Comparison of ENCODE assay signal across 8 mouse cellular contexts in the genomic region with DNA sequence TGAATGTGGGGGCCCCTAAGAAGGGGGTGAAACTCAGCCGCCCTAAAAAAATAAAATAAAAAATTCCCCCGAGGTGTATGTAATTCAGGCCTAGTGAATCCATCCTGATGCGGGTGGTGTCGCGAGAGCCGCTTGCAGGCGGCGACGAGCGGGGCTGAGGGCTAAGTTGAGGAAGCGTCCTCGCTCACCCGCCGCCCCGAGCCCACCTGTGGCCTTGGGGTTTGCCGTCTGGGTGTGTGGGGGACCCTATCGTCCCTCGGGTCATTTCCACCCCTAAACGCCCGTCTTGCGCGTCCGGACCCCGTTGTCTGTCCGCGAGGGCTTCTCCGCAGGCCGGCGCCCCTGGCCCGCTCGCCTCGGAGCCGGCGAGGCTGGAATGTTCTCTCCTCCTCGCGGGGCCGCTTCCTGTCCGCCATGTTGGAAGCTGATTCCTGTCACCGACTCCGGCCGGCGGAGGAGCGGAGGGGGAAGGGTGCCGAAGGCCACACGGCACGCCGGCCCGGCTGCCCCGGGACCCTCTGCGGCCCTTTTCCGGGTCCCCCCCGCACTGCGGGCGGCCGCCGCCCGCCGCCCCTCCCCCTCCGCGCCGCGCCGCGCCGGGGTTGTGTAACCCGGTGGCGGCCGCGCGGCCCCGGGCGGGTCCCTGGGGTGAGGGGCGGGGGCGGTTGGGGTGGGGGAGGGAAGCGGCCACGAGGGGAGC. TPM values are rescaled to one million over a fixed set of nuclear protein-coding genes. Genes with fewer than 3 reads are reported as not detected.
DNase-seq lines count a peak whose midpoint lies in the region; ATAC-seq lines count a peak whose summit lies in the region.

No protein-coding gene starts in this region.

- 0% methylated on average over 51 of the region's 76 CpGs for WGBS in hindbrain, embryonic 11.5 days

- H3K4me3 ChIP-seq in hindbrain, embryonic 11.5 days (ENCODE audit: low read depth, low read length): peak overlapping the region; percentile 99

- peak; percentile 74 for DNase-seq in MN1 (ENCODE audit: low spot score)
- DNase-seq in cerebellum, adult 9-10 months: peak; percentile 58
- DNase-seq in frontal cortex, adult 2 months (ENCODE audit: extremely low spot score in 1 of 2, low spot score in 1 of 2): peak; percentile 9 to 41
- DNase-seq in hindbrain, embryonic 11.5 days (ENCODE audit: low spot score): peak; percentile 80
- DNase-seq in layer of hippocampus, postnatal 25 days (ENCODE audit: extremely low spot score in 1 of 2, low spot score in 1 of 2): peak; percentile 40 to 56
- peak; percentile 64 for DNase-seq in lung, postnatal 14 days
- DNase-seq in retina, embryonic 14.5 days (ENCODE audit: low spot score): peak; percentile 75
- DNase-seq in thymus, postnatal 25 days: peak; percentile 79

- no peaks in the 10 kb centered on the region for H3K27me3 ChIP-seq in hindbrain, embryonic 11.5 days (ENCODE audit: control insufficient read depth, insufficient read depth, low read length)

- H3K4me2 ChIP-seq in hindbrain, embryonic 11.5 days (replicated peaks; ENCODE audit: low read depth, low read length): peak overlapping the region; percentile 41

- H3K36me3 ChIP-seq in hindbrain, embryonic 11.5 days (ENCODE audit: control insufficient read depth, insufficient read depth, low read length): peaks cover 1% of the 10 kb centered on the region

- no peaks in the 10 kb centered on the region for H3K9me3 ChIP-seq in hindbrain, embryonic 11.5 days (ENCODE audit: control insufficient read depth, low read length)

- no peaks in the 10 kb centered on the region for H3K4me1 ChIP-seq in hindbrain, embryonic 11.5 days (replicated peaks; ENCODE audit: control insufficient read depth, insufficient read depth, low read length)

- peak; percentile 53 for ATAC-seq in hindbrain, embryonic 11.5 days (ENCODE audit: low FRiP score)

- H3K9ac ChIP-seq in hindbrain, embryonic 11.5 days (ENCODE audit: low read depth, low read length): peak overlapping the region; percentile 98

- peak overlapping the region; percentile 97 for H3K27ac ChIP-seq in hindbrain, embryonic 11.5 days (ENCODE audit: low read depth, low read length)

RNA-seq across cellular contexts. Expression of gene Nufip2, which starts 1.0 kb away (rescaled TPM):
- polyA plus RNA-seq in frontal cortex, adult 2 months (2012; rRNA removed): 15.6 and 16.6 TPM in 2 replicates
- 5.0 and 15.3 TPM in 2 replicates for polyA plus RNA-seq in hindbrain, embryonic 11.5 days (2014; fragmentation: Nextera tagmentation; extraction: Ambion mirVana)
- total RNA-seq in layer of hippocampus, postnatal 25 days (2021): 10 to 100 TPM; 70.6 to 76.5 TPM

RNA-seq across cellular contexts. Expression of gene Cryba1, which starts 38.1 kb away (rescaled TPM):
- polyA plus RNA-seq in frontal cortex, adult 2 months (2012; rRNA removed): 0.16 TPM in 1 of 2 replicates, not detected in the other
- 2.7 and 4.0 TPM in 2 replicates for polyA plus RNA-seq in hindbrain, embryonic 11.5 days (2014; fragmentation: Nextera tagmentation; extraction: Ambion mirVana)
- total RNA-seq in layer of hippocampus, postnatal 25 days (2021): not detected

Comparison
In these comparisons a context has a peak if more than half of its experiments do, and no peak if none do; other contexts are left out.
1. Peak in every context shown above with its lines: DNase-seq, ATAC-seq, H3K4me3 ChIP-seq and H3K27ac ChIP-seq.
2. DNase-seq: peak in every context shown above with its lines; median percentile 80 in hindbrain, embryonic 11.5 days; 79 in thymus, postnatal 25 days; 75 in retina, embryonic 14.5 days; 74 in MN1; 64 in lung, postnatal 14 days; 58 in cerebellum, adult 9-10 months; 48 in layer of hippocampus, postnatal 25 days; 25 in frontal cortex, adult 2 months.